Mouse (Mus musculus) layer of hippocampus, postnatal 25 days (tissue): Measurements from ENCODE around the gene 2810408A11Rik. TPM values are rescaled to one million over a fixed set of nuclear protein-coding genes. Genes with fewer than 3 reads are reported as not detected.
"Not testable (repeated sequence)": the region's sequence is repeated elsewhere in the genome, so short reads cannot be mapped to it uniquely, and the experiment has no call there.

ENCODE experiments used
- DNase-seq, 2 experiments: peaks; one replicate each; pipeline ENCODE4 v3.0.0; 2022; ENCODE audit warnings: mixed read lengths in 2 of 2, low spot score in 1 of 2; ENCODE audit errors: extremely low spot score in 1 of 2
- total RNA-seq, 2 experiments: library from RNA; stranded (reverse); gene quantifications; 2 replicates each; pipeline ENCODE4 v1.2.3; 2021

2810408A11Rik gene
- total RNA-seq, 2 experiments from 2014 or later, result 0.62 to 1.8 TPM

DNA sequence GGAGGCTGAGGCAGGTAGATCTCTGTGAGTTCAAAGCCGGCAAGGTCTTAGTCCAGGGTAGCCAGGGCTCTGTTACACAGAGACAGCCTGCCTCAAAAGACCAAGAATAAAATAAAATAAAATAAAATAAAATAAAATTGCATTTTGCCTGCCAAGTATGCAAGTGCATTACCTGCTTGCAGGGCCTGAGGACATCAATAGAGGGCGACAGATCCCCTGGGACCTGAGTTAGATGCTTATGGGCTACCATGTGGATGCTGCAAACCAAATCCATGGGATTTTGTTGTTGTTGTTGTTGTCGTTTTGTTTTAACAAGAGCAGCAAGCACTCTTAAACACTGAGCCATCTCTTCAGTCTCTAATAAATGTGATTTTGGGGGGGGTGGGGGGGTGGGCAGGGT, 31.5 kb upstream of the 2810408A11Rik start:
- no peak for DNase-seq

DNA sequence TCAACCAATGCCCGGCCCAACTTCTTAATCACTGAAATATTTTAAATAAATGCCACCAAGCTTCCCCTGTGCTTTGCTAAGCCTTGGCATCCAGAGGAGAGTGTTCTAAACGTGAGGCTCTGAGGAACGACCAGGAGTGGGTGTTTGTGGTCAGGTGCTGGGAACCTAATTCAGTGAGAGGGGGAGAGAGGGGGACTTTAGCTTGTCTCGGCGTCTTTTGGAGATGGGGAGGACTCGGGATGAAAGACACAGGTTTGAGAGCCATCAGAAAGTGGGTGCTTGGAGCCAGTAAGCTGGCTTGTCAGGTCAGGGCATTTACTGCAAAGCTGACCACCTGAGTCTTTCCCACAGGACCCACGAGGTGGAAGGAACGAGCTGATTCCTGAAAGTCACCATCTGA, 31.0 kb upstream of the 2810408A11Rik start:
- DNase-seq, result no peak

GRCm38 (mm10) chr11:69930967-69931537, 30.3 kb upstream of the 2810408A11Rik start:
- DNase-seq, result no peak

- DNase-seq, result not testable (repeated sequence)
These were observed 29.4 kb upstream of the 2810408A11Rik start for GRCm38 (mm10) chr11:69930176-69930575.

GRCm38 (mm10) chr11:69929712-69930111, 28.9 kb upstream of the 2810408A11Rik start:
- DNase-seq, result no peak

DNA sequence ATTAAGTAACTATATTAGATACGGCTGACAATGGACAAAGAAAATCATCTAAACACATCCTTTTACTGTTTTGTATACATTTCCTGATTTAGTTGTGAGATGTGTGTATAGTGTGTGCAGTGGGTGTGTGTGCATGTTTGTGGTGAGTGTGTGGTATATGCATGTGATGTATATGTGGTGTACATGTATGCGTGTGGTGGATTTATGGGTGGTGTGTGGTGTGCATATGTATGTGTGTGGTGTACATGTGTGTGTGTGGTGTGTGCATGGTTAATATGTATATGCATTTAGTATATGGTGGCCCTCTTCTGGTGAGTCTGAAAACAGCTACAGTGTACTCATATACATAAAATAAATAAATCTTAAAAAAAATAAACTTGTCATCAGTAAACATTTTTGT, 26.7 kb upstream of the 2810408A11Rik start:
- no peak for DNase-seq

- no peak for DNase-seq
These were observed 22.0 kb upstream of the 2810408A11Rik start for GRCm38 (mm10) chr11:69922796-69923195.

GRCm38 (mm10) chr11:69922012-69922756, 21.4 kb upstream of the 2810408A11Rik start:
- no peak for DNase-seq

GRCm38 (mm10) chr11:69921114-69922011, 20.6 kb upstream of the 2810408A11Rik start, which contains the start of gene Eif5a:
Gene Eif5a, minus strand, starts transcription at chr11:69921958.
- DNase-seq, result peak; percentile 99 to 100

- peak in 1 of 2 experiments; percentile 29 for DNase-seq
These were observed 19.7 kb upstream of the 2810408A11Rik start for GRCm38 (mm10) chr11:69920266-69921031.

DNA sequence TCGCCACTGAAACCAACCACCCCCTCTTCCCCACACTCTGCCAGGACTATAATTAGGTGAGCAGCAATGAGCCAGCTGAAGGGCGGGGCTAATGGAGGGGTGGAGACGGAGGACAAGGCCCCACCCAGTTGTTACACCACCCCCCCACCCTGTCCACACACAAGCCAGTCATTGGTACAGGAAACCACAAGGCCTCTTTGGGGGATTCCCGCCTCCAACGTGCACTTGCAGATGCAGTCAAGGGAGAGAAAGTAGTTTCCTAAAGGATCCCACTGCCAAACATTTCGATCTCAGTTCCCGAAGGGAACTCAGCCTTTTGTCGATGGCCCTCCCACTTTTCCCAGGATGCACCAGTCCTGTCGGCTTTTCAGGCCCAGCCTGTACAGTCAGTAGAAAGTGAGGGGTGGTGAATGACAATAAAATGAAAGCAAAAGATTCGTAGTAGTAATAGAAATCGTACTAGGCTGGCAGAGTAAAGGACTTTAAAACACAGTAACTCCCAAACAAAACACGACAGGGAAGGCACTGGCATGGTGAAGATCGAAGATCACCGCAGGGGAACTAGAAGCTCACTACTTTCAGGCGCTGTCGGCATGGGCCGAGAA, 19.0 kb upstream of the 2810408A11Rik start:
- peak in 1 of 2 experiments; percentile 22 for DNase-seq

- no peak for DNase-seq
These were observed 18.3 kb upstream of the 2810408A11Rik start for GRCm38 (mm10) chr11:69919053-69919452.

GRCm38 (mm10) chr11:69918118-69918517, 17.3 kb upstream of the 2810408A11Rik start:
- DNase-seq, result no peak

- no peak for DNase-seq
These were observed 16.7 kb upstream of the 2810408A11Rik start for GRCm38 (mm10) chr11:69917379-69917948.

GRCm38 (mm10) chr11:69916652-69917378, 16.0 kb upstream of the 2810408A11Rik start:
- not testable (repeated sequence) for DNase-seq

- no peak for DNase-seq
These were observed 15.2 kb upstream of the 2810408A11Rik start for GRCm38 (mm10) chr11:69915667-69916627.

DNA sequence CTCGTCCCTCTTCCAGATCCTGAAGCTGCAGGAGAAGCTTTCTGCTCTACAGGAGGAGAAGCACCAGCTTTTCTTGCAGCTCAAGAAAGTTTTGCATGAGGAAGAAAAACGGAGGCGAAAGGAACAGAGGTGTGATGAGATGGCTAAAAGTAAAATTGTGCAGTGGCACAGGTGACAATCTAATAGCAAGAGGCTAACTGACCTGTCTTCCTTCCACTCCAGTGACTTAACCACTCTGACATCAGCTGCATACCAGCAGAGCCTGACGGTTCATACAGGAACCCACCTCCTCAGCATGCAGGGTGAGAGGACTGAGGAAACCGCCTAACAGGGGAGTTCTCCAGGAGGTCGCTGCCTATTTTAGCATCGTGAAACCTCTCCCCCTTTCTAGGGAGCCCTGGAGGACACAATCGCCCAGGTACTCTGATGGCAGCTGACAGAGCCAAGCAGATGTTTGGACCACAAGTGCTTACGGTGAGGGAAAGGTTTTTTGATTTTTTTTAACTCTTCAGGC, 14.2 kb upstream of the 2810408A11Rik start:
- DNase-seq, result no peak
